Mouse (Mus musculus) forebrain, embryonic 11.5 days (tissue): ENCODE results near the gene Aif1. TPM values are rescaled to one million over a fixed set of nuclear protein-coding genes. Genes with fewer than 3 reads are reported as not detected.
A peak's percentile ranks its signal among the peaks of the same experiment; 100 is the strongest.

Source experiments
- ATAC-seq: fragments of 200-750 bp; cut with Nextera tagmentation; replicated peaks from 2 replicates; pipeline ENCODE4 v1.8.0; 2017; ENCODE audit warnings: moderate TSS enrichment; ENCODE audit not compliant: low FRiP score
- DNase-seq: peaks from one replicate; pipeline ENCODE4 v3.0.0-alpha.2; 2017; ENCODE audit warnings: low spot score
- H3K27ac ChIP-seq: fragments of 300-500 bp; sonication (generic); 2 replicates; pipeline ENCODE4 v1.5.1; 2014; ENCODE audit warnings: low read depth, low read length
- H3K27me3 ChIP-seq: fragments of 300-500 bp; sonication (generic); 2 replicates; pipeline ENCODE4 v1.6.1; 2014; ENCODE audit warnings: mild to moderate bottlenecking, low read length, mixed read lengths; ENCODE audit not compliant: control insufficient read depth, insufficient read depth
- H3K36me3 ChIP-seq: fragments of 300-500 bp; sonication (generic); 2 replicates; pipeline ENCODE4 v1.6.1; 2014; ENCODE audit warnings: mild to moderate bottlenecking, low read length, moderate library complexity, mixed read lengths; ENCODE audit not compliant: control insufficient read depth, insufficient read depth
- H3K4me1 ChIP-seq: fragments of 300-500 bp; sonication (generic); replicated peaks from 2 replicates; pipeline ENCODE4 v1.6.1; 2014; ENCODE audit warnings: low read length, mixed read lengths; ENCODE audit not compliant: control insufficient read depth, insufficient read depth
- H3K4me2 ChIP-seq: fragments of 300-500 bp; sonication (generic); 2 replicates; pipeline ENCODE4 v1.6.1; 2014; ENCODE audit warnings: low read depth, mild to moderate bottlenecking, low read length, moderate library complexity, mixed read lengths; ENCODE audit not compliant: severe bottlenecking
- H3K4me3 ChIP-seq: fragments of 300-500 bp; sonication (generic); 2 replicates; pipeline ENCODE4 v1.5.1; 2014; ENCODE audit warnings: low read depth, low read length
- H3K9ac ChIP-seq: fragments of 300-500 bp; sonication (generic); 2 replicates; pipeline ENCODE4 v1.6.1; 2014; ENCODE audit warnings: low read length
- H3K9me3 ChIP-seq: fragments of 300-500 bp; sonication (generic); 2 replicates; pipeline ENCODE4 v1.6.1; 2016; ENCODE audit warnings: low read length, mixed read lengths; ENCODE audit not compliant: control insufficient read depth
- WGBS: fragments of 180-500 bp; shearing (Covaris S2); extraction: QIAGEN DNeasy Blood & Tissue Kit; methylation state at CpG from one replicate; pipeline ENCODE4 v1.1.7; 2014; 5-methylcytosine and 5-hydroxymethylcytosine counted together
- polyA plus RNA-seq: library from polyadenylated mRNA; unstranded; fragments of >200 nt; fragmentation: Nextera tagmentation; extraction: Ambion mirVana; gene quantifications from 2 replicates; pipeline ENCODE4 v1.2.1, GENCODE M21; 2014

The Aif1 gene
- polyA plus RNA-seq, 1 experiment from 2014 or later, result 3.5 TPM

DNA sequence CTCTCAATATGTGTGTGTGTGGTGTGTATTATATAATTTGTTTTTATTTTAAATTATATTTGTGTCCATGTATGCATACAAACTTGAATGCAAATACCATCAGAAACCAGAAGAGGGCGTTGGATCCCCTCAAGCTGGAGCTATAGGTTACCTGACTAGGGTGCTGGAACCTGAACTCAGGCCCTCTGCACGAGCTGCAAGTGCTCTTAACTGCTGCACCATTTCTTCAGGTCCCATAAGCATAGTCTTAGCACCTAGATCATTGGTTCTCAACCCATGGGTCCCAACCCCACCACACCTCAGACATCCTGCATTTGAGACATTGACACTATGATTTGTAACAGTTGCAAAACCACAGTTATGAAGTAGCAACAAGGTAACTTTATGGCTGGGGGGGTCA lies 15.9 kb upstream of the Aif1 start:
- Histone ChIP-seq H3K36me3 (no peaks in the 10 kb centered on the region), H3K4me2 (no peak overlapping the region), H3K9ac (no peak overlapping the region), H3K9me3 (no peaks in the 10 kb centered on the region), H3K27me3 (peaks cover 18% of the 10 kb centered on the region), H3K4me3 (no peak overlapping the region), H3K4me1 (peaks cover 3% of the 10 kb centered on the region; the same call in 1 of the 2 replicates), H3K27ac (no peak overlapping the region)
- 66% methylated on average over 2 of the region's 2 CpGs for WGBS
- no peak for ATAC-seq
- DNase-seq, result no peak

DNA sequence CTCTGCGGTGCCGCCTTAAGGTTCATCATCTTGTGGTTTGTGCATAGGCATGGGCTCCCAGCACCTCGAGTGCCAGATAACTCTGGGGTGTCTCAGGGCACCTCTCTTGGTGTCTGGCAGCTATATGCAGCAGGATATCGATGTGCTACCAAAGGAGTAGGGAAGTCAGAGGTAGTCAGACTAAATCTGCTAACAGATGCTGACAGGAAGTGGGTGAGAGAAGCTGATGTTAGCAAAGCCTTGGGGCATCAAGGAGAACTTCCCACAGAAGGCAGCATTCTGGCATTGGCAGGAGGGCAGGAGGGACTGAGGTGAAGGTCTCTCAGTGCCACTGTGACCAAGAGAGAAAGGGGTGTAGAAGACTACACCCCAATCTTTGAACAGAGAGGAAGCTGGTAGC lies 14.2 kb upstream of the Aif1 start:
- no peak overlapping the region for H3K27ac ChIP-seq
- no peaks in the 10 kb centered on the region for H3K36me3 ChIP-seq
- ATAC-seq (no peak), DNase-seq (no peak)
- no peak overlapping the region for H3K4me3 ChIP-seq
- no peak overlapping the region for H3K9ac ChIP-seq
- H3K4me1 ChIP-seq, result peaks cover 3% of the 10 kb centered on the region; the same call in 1 of the 2 replicates
- H3K27me3 ChIP-seq, result peaks cover 2% of the 10 kb centered on the region; the same call in 1 of the 2 replicates
- H3K9me3 ChIP-seq, result no peaks in the 10 kb centered on the region
- WGBS, result 77% methylated on average over 4 of the region's 4 CpGs
- no peak overlapping the region for H3K4me2 ChIP-seq

GRCm38 (mm10) chr17:35189186-35189585 lies 13.3 kb upstream of the Aif1 start:
- no peak overlapping the region for H3K4me2 ChIP-seq
- no peaks in the 10 kb centered on the region for H3K36me3 ChIP-seq
- DNase-seq (no peak), ATAC-seq (no peak)
- no peak overlapping the region for H3K27ac ChIP-seq
- no peak overlapping the region for H3K9ac ChIP-seq
- H3K27me3 ChIP-seq, result no peaks in the 10 kb centered on the region
- H3K4me1 ChIP-seq, result peaks cover 3% of the 10 kb centered on the region; the same call in 1 of the 2 replicates
- 72% methylated on average over 1 of the region's 1 CpGs for WGBS
- H3K9me3 ChIP-seq, result no peaks in the 10 kb centered on the region
- H3K4me3 ChIP-seq, result no peak overlapping the region

DNA sequence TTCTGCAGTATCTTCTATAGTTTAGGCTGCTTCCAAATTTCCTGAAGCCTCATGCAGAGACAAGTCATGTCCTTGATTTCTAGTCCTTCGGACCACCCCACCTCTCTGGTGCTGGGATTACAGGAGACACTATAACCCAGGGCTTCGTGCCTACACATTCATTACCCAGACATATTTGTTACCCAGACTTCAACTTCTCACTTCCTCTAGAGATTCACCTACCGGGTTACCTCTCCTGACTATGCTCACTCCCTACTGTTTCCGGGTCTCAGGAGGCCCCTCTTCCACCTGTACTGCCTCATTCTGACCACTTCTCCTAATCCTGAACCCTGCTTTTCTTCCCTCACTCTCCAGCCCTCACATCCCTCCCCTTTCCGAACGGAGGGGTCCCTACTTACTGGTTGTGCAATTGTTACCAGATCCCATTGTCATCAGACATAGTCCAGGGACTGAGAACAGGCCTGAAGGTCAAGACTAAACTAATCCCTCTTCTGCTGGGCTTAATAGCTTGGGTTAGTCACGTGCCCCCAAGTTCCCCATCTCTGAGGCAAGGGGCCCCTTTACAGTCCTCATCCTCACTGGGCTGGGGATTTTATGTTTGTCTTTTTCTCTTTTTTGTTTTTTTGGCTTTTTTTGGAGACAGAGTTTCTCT lies 12.2 kb upstream of the Aif1 start, which contains the start of gene Lst1:
TSS of gene Lst1 (minus strand) at position 481 of the 652 bp plus-strand sequence.
- Histone ChIP-seq H3K27ac (no peak within 1 kb of the TSS), H3K4me1 (peaks cover 3% of the 10 kb centered on the region; the same call in 1 of the 2 replicates), H3K36me3 (no peaks in the 10 kb centered on the region), H3K27me3 (no peaks in the 10 kb centered on the region), H3K9ac (no peak within 1 kb of the TSS), H3K4me2 (no peak within 1 kb of the TSS), H3K4me3 (no peak within 1 kb of the TSS), H3K9me3 (no peaks in the 10 kb centered on the region)
- WGBS, result 62% methylated on average over 7 of the region's 7 CpGs
- no peak for ATAC-seq
- DNase-seq, result no peak

DNA sequence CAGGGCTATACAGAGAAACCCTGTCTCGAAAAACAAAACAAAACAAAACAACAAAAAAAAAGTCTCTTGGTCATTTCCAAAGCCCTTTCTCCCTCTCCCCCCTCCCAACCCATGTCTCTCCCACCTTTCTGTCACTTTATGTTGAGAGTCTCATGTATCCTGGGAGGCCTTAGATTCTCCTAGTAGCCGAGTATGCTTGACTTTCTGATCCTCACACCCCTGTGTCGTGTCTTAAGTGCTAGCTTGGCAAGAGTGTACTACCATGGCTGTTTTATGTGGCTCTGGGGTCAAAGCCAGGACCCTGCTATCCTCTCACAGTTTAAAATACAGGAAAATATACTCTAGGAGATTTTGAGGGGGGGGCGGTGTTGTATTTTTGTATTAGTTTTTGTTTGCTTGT lies 11.5 kb upstream of the Aif1 start:
- no peaks in the 10 kb centered on the region for H3K9me3 ChIP-seq
- no peak overlapping the region for H3K4me2 ChIP-seq
- peaks cover 3% of the 10 kb centered on the region; the same call in 1 of the 2 replicates for H3K4me1 ChIP-seq
- no peaks in the 10 kb centered on the region for H3K36me3 ChIP-seq
- 72% methylated on average over 4 of the region's 4 CpGs for WGBS
- H3K4me3 ChIP-seq, result no peak overlapping the region
- H3K27ac ChIP-seq, result no peak overlapping the region
- no peaks in the 10 kb centered on the region for H3K27me3 ChIP-seq
- DNase-seq, result no peak
- no peak overlapping the region for H3K9ac ChIP-seq
- ATAC-seq, result no peak

DNA sequence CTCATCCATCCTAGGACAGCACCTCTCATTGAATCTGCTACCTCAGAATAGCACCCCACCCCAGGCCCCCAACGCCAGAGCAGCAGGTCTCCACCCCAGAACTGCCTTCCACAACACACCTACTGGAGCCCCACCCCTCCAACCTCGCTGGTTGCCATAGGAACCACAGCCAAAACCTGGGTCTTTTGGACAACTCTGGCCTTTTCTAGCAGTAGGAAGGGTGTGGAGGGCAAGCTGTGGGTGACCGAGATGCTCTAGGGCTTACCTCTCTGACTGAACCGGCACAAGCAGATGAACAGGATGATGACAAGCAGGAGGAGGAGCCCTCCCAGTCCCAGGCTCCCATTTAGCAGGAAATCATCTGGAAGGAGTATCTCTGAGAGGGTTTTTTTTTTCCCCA lies 10.8 kb upstream of the Aif1 start:
- no peak for ATAC-seq

DNA sequence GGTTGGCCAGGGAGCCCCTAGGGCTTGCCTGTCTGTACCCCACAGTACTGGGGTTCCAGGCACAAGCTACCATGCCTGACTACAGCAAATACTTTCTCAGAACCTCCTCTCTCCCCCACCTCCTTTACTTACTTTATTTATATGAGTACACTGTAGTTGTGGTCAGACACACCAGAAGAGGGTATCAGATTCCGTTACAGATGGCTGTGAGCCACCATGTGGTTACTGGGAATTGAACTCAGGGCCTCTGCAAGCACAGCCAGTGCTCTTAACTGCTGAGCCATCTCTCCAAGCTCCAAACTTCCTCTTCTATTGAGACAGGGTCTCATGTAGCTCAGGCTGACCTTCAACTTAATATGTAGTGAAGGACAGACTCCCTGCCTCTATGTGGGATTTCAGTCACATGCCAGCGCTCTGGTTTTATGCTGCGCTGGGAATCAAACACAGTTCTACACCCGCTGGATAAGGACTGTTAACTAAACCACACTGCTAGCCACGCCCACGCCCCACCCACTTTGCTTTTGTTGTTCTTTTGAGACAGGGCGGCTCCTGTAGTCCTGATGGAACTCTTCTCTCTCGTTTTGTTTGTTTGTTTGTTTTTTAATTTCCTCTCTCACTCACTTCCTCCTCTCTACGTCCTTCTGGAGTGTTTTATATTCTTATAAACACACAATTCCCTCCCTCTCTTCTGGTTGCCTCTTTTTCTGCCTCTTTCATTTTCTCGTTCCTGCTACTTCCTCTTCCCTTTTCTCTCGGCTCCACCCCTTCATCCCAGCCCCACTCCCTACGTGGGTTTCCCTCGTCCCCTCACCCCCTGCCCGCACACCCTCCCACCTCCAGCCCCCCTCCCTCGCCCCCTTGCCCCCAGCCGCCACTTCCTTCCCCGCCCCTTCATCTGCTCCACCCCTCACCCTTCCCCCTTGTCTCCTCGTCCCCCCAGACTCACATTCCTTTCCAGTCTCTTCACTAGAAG lies 10.1 kb upstream of the Aif1 start:
- H3K27ac ChIP-seq, result peak overlapping the region; percentile 53; the same call in 1 of the 2 replicates
- ATAC-seq, result peak; percentile 46
- DNase-seq, result peak; percentile 79
- peak overlapping the region; percentile 26 for H3K4me3 ChIP-seq
- H3K9ac ChIP-seq, result peak overlapping the region; percentile 50; the same call in 1 of the 2 replicates
- 2% methylated on average over 18 of the region's 18 CpGs for WGBS
- H3K9me3 ChIP-seq, result no peaks in the 10 kb centered on the region
- H3K4me2 ChIP-seq, result peak overlapping the region; percentile 42
- H3K36me3 ChIP-seq, result no peaks in the 10 kb centered on the region
- no peaks in the 10 kb centered on the region for H3K27me3 ChIP-seq
- peaks cover 3% of the 10 kb centered on the region; the same call in 1 of the 2 replicates for H3K4me1 ChIP-seq

More for the DNA sequence above, 10.8 kb upstream of the Aif1 start:
- Histone ChIP-seq H3K4me3 (peak overlapping the region; percentile 26), H3K9ac (no peak overlapping the region; the same call in 1 of the 2 replicates), H3K27me3 (no peaks in the 10 kb centered on the region), H3K27ac (peak overlapping the region; percentile 53; the same call in 1 of the 2 replicates), H3K9me3 (no peaks in the 10 kb centered on the region), H3K4me1 (peaks cover 3% of the 10 kb centered on the region; the same call in 1 of the 2 replicates), H3K36me3 (no peaks in the 10 kb centered on the region), H3K4me2 (peak overlapping the region; percentile 42)
- 0% methylated on average over 4 of the region's 4 CpGs for WGBS
- DNase-seq, result no peak

GRCm38 (mm10) chr17:35180093-35180492 lies 4.2 kb upstream of the Aif1 start:
- H3K27me3 ChIP-seq, result no peaks in the 10 kb centered on the region
- H3K9ac ChIP-seq, result no peak overlapping the region
- H3K27ac ChIP-seq, result no peak overlapping the region
- no peak overlapping the region for H3K4me2 ChIP-seq
- DNase-seq, result no peak
- WGBS, result 85% methylated on average over 5 of the region's 5 CpGs
- no peaks in the 10 kb centered on the region for H3K4me1 ChIP-seq
- no peak for ATAC-seq
- H3K4me3 ChIP-seq, result no peak overlapping the region
- H3K36me3 ChIP-seq, result no peaks in the 10 kb centered on the region
- no peaks in the 10 kb centered on the region for H3K9me3 ChIP-seq
